Mouse (Mus musculus) G1E (cell line): Measurements from ENCODE around the gene Tox2.

Experiments
- CTCF ChIP-seq: IDR thresholded peaks from 2 replicates; pipeline ENCODE4 v1.5.1; 2012; ENCODE audit warnings: low read depth, low read length, inconsistent platforms, mixed read lengths
- GATA1 ChIP-seq: IDR thresholded peaks from 2 replicates; pipeline ENCODE4 v1.6.1; 2012; ENCODE audit warnings: borderline replicate concordance, low read length, inconsistent platforms, mixed read lengths
- POLR2AphosphoS5 ChIP-seq: IDR thresholded peaks from 2 replicates; pipeline ENCODE4 v1.6.1; 2012; ENCODE audit warnings: low read depth, low read length, inconsistent platforms; ENCODE audit not compliant: insufficient replicate concordance
- TAL1 ChIP-seq: conservative IDR thresholded peaks from 2 replicates; pipeline ENCODE4 v1.6.1; 2012; ENCODE audit warnings: low read depth, low read length, inconsistent platforms, mixed read lengths

GRCm38 (mm10) chr2:163202884-163203634 lies at the start of gene Tox2:
- TF ChIP-seq TAL1 (no peak), CTCF (no peak), GATA1 (no peak), POLR2AphosphoS5 (no peak)
